Mouse (Mus musculus): Measurements from ENCODE around the gene Nek6.

- no peak for TF ChIP-seq CTCF (IDR thresholded peaks at IDR 0.05; ENCODE audit: low read depth)
- no peak for TF ChIP-seq EP300 (optimal IDR thresholded peaks at IDR 0.05)
These were observed 10.9 kb downstream of the Nek6 start for GRCm38 (mm10) chr2:38522354-38522753.

All from stomach, postnatal 0 days (tissue).